Mouse (Mus musculus): ENCODE measurements around the gene Tbx18. TPM values are rescaled to one million over a fixed set of nuclear protein-coding genes. Genes with fewer than 3 reads are reported as not detected.

Gene Tbx18
- total RNA-seq, 1 experiment, result 0.58 TPM

- in situ Hi-C loops (cut with MboI; ENCODE audit: low sequenced_read_pairs in 2 of 2, unreplicated experiment in 2 of 2), result no loop called here
- TF ChIP-seq ZC3H11A (IDR thresholded peaks at IDR 0.05; ENCODE audit: borderline replicate concordance, low read depth, low read length), result no peak
- TF ChIP-seq MAFK (IDR thresholded peaks at IDR 0.05; ENCODE audit: insufficient read depth, low read depth, low read length), result no peak
- TF ChIP-seq ZNF384 (IDR thresholded peaks at IDR 0.05; ENCODE audit: low read depth, low read length), result no peak
- no peak for TF ChIP-seq CHD2 (IDR thresholded peaks at IDR 0.05; ENCODE audit: low read depth, low read length)
- TF ChIP-seq HCFC1 (IDR thresholded peaks at IDR 0.05; ENCODE audit: borderline replicate concordance, insufficient read depth, low read length), result no peak
- Histone ChIP-seq H3K4me1 (ENCODE audit: control insufficient read depth in 2 of 2, insufficient read depth in 2 of 2, low read length in 2 of 2, poor library complexity in 1 of 2) (no peaks in the 10 kb centered on the region), H3K36me3 (ENCODE audit: control insufficient read depth, insufficient read depth, low read length, poor library complexity, severe bottlenecking) (no peaks in the 10 kb centered on the region), H3K4me3 (ENCODE audit: insufficient read depth in 1 of 2, low read depth in 1 of 2, low read length in 2 of 2, poor library complexity in 1 of 2, severe bottlenecking in 1 of 2) (no peak overlapping the region), H3K9ac (ENCODE audit: insufficient read depth, low read depth, low read length, poor library complexity, severe bottlenecking) (no peak overlapping the region), H3K9me3 (ENCODE audit: control insufficient read depth, insufficient read depth, low read depth, low read length) (no peaks in the 10 kb centered on the region), H3K27ac (ENCODE audit: insufficient read depth, low read depth, low read length, poor library complexity, severe bottlenecking) (no peak overlapping the region)
- no peak for DNase-seq (ENCODE audit: low read depth, low spot score)
Observed at GRCm38 (mm10) chr9:87710360-87710759, 20.7 kb downstream of the Tbx18 start.

GRCm38 (mm10) chr9:87708151-87708550, 22.9 kb downstream of the Tbx18 start:
- no peaks in the 10 kb centered on the region for H3K36me3 ChIP-seq (ENCODE audit: control insufficient read depth, insufficient read depth, low read length, poor library complexity, severe bottlenecking)
- in situ Hi-C loops (cut with MboI; ENCODE audit: low sequenced_read_pairs in 2 of 2, unreplicated experiment in 2 of 2), result no loop called here
- DNase-seq (ENCODE audit: low read depth, low spot score), result peak; percentile 49
- TF ChIP-seq ZNF384 (IDR thresholded peaks at IDR 0.05; ENCODE audit: low read depth, low read length) (no peak), HCFC1 (IDR thresholded peaks at IDR 0.05; ENCODE audit: borderline replicate concordance, insufficient read depth, low read length) (no peak), CHD2 (IDR thresholded peaks at IDR 0.05; ENCODE audit: low read depth, low read length) (no peak), MAFK (IDR thresholded peaks at IDR 0.05; ENCODE audit: insufficient read depth, low read depth, low read length) (no peak), ZC3H11A (IDR thresholded peaks at IDR 0.05; ENCODE audit: borderline replicate concordance, low read depth, low read length) (peak; percentile 32; the same call in 1 of the 2 replicates)
- H3K4me3 ChIP-seq (ENCODE audit: insufficient read depth in 1 of 2, low read depth in 1 of 2, low read length in 2 of 2, poor library complexity in 1 of 2, severe bottlenecking in 1 of 2), result no peak overlapping the region
- no peak overlapping the region for H3K9ac ChIP-seq (ENCODE audit: insufficient read depth, low read depth, low read length, poor library complexity, severe bottlenecking)
- no peak overlapping the region for H3K27ac ChIP-seq (ENCODE audit: insufficient read depth, low read depth, low read length, poor library complexity, severe bottlenecking)
- no peaks in the 10 kb centered on the region for H3K4me1 ChIP-seq (ENCODE audit: control insufficient read depth in 2 of 2, insufficient read depth in 2 of 2, low read length in 2 of 2, poor library complexity in 1 of 2)
- no peaks in the 10 kb centered on the region for H3K9me3 ChIP-seq (ENCODE audit: control insufficient read depth, insufficient read depth, low read depth, low read length)

- DNase-seq (ENCODE audit: low read depth, low spot score), result no peak
- Histone ChIP-seq H3K27ac (ENCODE audit: insufficient read depth, low read depth, low read length, poor library complexity, severe bottlenecking) (no peak overlapping the region), H3K9ac (ENCODE audit: insufficient read depth, low read depth, low read length, poor library complexity, severe bottlenecking) (no peak overlapping the region)
Observed at GRCm38 (mm10) chr9:87702267-87702666, 28.8 kb downstream of the Tbx18 start.

GRCm38 (mm10) chr9:87686981-87687380, 44.1 kb downstream of the Tbx18 start:
- no peaks in the 10 kb centered on the region for H3K9me3 ChIP-seq (ENCODE audit: control insufficient read depth, insufficient read depth, low read depth, low read length)
- no peaks in the 10 kb centered on the region for H3K4me1 ChIP-seq (ENCODE audit: control insufficient read depth in 2 of 2, insufficient read depth in 2 of 2, low read length in 2 of 2, poor library complexity in 1 of 2)
- DNase-seq (ENCODE audit: low read depth, low spot score), result no peak
- no peaks in the 10 kb centered on the region for H3K36me3 ChIP-seq (ENCODE audit: control insufficient read depth, insufficient read depth, low read length, poor library complexity, severe bottlenecking)
- H3K4me3 ChIP-seq (ENCODE audit: insufficient read depth in 1 of 2, low read depth in 1 of 2, low read length in 2 of 2, poor library complexity in 1 of 2, severe bottlenecking in 1 of 2), result no peak overlapping the region
- TF ChIP-seq CHD2 (IDR thresholded peaks at IDR 0.05; ENCODE audit: low read depth, low read length) (no peak), ZC3H11A (IDR thresholded peaks at IDR 0.05; ENCODE audit: borderline replicate concordance, low read depth, low read length) (no peak), ZNF384 (IDR thresholded peaks at IDR 0.05; ENCODE audit: low read depth, low read length) (no peak), MAFK (IDR thresholded peaks at IDR 0.05; ENCODE audit: insufficient read depth, low read depth, low read length) (no peak), HCFC1 (IDR thresholded peaks at IDR 0.05; ENCODE audit: borderline replicate concordance, insufficient read depth, low read length) (no peak)
- H3K9ac ChIP-seq (ENCODE audit: insufficient read depth, low read depth, low read length, poor library complexity, severe bottlenecking), result no peak overlapping the region
- H3K27ac ChIP-seq (ENCODE audit: insufficient read depth, low read depth, low read length, poor library complexity, severe bottlenecking), result no peak overlapping the region
- in situ Hi-C loops (cut with MboI; ENCODE audit: low sequenced_read_pairs in 2 of 2, unreplicated experiment in 2 of 2), result no loop called here

More at GRCm38 (mm10) chr9:87702267-87702666, 28.8 kb downstream of the Tbx18 start:
- in situ Hi-C loops (cut with MboI; ENCODE audit: low sequenced_read_pairs in 2 of 2, unreplicated experiment in 2 of 2), result no loop called here
- Histone ChIP-seq H3K9me3 (ENCODE audit: control insufficient read depth, insufficient read depth, low read depth, low read length) (no peaks in the 10 kb centered on the region), H3K36me3 (ENCODE audit: control insufficient read depth, insufficient read depth, low read length, poor library complexity, severe bottlenecking) (no peaks in the 10 kb centered on the region), H3K4me1 (ENCODE audit: control insufficient read depth in 2 of 2, insufficient read depth in 2 of 2, low read length in 2 of 2, poor library complexity in 1 of 2) (no peaks in the 10 kb centered on the region), H3K4me3 (ENCODE audit: insufficient read depth in 1 of 2, low read depth in 1 of 2, low read length in 2 of 2, poor library complexity in 1 of 2, severe bottlenecking in 1 of 2) (no peak overlapping the region)
- TF ChIP-seq ZC3H11A (IDR thresholded peaks at IDR 0.05; ENCODE audit: borderline replicate concordance, low read depth, low read length) (no peak), ZNF384 (IDR thresholded peaks at IDR 0.05; ENCODE audit: low read depth, low read length) (no peak), HCFC1 (IDR thresholded peaks at IDR 0.05; ENCODE audit: borderline replicate concordance, insufficient read depth, low read length) (no peak), MAFK (IDR thresholded peaks at IDR 0.05; ENCODE audit: insufficient read depth, low read depth, low read length) (no peak), CHD2 (IDR thresholded peaks at IDR 0.05; ENCODE audit: low read depth, low read length) (no peak)

GRCm38 (mm10) chr9:87682247-87682646, 48.8 kb downstream of the Tbx18 start:
- H3K27ac ChIP-seq (ENCODE audit: insufficient read depth, low read depth, low read length, poor library complexity, severe bottlenecking), result no peak overlapping the region
- in situ Hi-C loops (cut with MboI; ENCODE audit: low sequenced_read_pairs in 2 of 2, unreplicated experiment in 2 of 2), result no loop called here
- DNase-seq (ENCODE audit: low read depth, low spot score), result no peak
- H3K4me3 ChIP-seq (ENCODE audit: insufficient read depth in 1 of 2, low read depth in 1 of 2, low read length in 2 of 2, poor library complexity in 1 of 2, severe bottlenecking in 1 of 2), result no peak overlapping the region
- no peaks in the 10 kb centered on the region for H3K36me3 ChIP-seq (ENCODE audit: control insufficient read depth, insufficient read depth, low read length, poor library complexity, severe bottlenecking)
- no peaks in the 10 kb centered on the region for H3K9me3 ChIP-seq (ENCODE audit: control insufficient read depth, insufficient read depth, low read depth, low read length)
- H3K4me1 ChIP-seq (ENCODE audit: control insufficient read depth in 2 of 2, insufficient read depth in 2 of 2, low read length in 2 of 2, poor library complexity in 1 of 2), result no peaks in the 10 kb centered on the region
- no peak for TF ChIP-seq ZC3H11A (IDR thresholded peaks at IDR 0.05; ENCODE audit: borderline replicate concordance, low read depth, low read length)
- no peak for TF ChIP-seq CHD2 (IDR thresholded peaks at IDR 0.05; ENCODE audit: low read depth, low read length)
- no peak for TF ChIP-seq HCFC1 (IDR thresholded peaks at IDR 0.05; ENCODE audit: borderline replicate concordance, insufficient read depth, low read length)
- no peak for TF ChIP-seq MAFK (IDR thresholded peaks at IDR 0.05; ENCODE audit: insufficient read depth, low read depth, low read length)
- no peak for TF ChIP-seq ZNF384 (IDR thresholded peaks at IDR 0.05; ENCODE audit: low read depth, low read length)
- no peak overlapping the region for H3K9ac ChIP-seq (ENCODE audit: insufficient read depth, low read depth, low read length, poor library complexity, severe bottlenecking)
